Mouse (Mus musculus) gastrocnemius, postnatal 14 days (tissue): Measurements from ENCODE around the gene Defb5. TPM values are rescaled to one million over a fixed set of nuclear protein-coding genes. Genes with fewer than 3 reads are reported as not detected.
"Not testable (repeated sequence)": the region's sequence is repeated elsewhere in the genome, so short reads cannot be mapped to it uniquely, and the experiment has no call there.

Source experiments
- DNase-seq: peaks from one replicate; pipeline ENCODE4 v3.0.0; 2021; ENCODE audit warnings: mixed read lengths
- intact Hi-C: fragments of 180-260 bp; cut with DNase I; formaldehyde crosslinking; loops from one replicate; pipeline ENCODE4 v1.15.1; 2025; ENCODE audit warnings: low total_unique reads
- long read RNA-seq, 2 experiments: library from polyadenylated mRNA; stranded (forward); transcript quantifications; one replicate each; pipeline ENCODE4 v2.0.0; 2021
- total RNA-seq, 2 experiments: library from RNA; stranded (reverse); gene quantifications; 2 replicates each; pipeline ENCODE4 v1.2.3; 2021

Defb5 gene
- not detected for total RNA-seq
- long read RNA-seq, experiment 1, result 0 reads
- long read RNA-seq, experiment 2, result 0 reads

DNA sequence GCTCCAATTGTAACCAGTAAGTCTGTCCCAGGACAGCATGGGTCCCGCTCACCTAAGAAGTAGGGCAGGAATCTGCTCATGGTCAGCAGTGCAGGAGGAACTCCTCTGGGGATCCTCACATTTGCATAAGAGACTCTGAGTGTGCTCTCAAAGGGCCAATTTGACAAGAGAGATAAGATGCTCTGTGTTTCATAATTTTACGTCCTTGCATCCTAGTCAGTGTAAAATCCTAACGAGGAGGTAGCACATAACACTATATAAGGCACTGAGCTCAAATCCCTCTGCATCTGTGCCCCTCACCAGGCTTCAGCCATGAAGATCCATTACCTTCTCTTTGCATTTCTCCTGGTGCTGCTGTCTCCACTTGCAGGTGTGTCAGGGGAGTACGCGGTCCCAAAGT, at the start of gene Defb5:
Gene Defb5 (plus strand): TSS at position 301 of the 400 bp plus-strand sequence.
- DNase-seq, result no peak
- intact Hi-C loops, result no loop called here

DNA sequence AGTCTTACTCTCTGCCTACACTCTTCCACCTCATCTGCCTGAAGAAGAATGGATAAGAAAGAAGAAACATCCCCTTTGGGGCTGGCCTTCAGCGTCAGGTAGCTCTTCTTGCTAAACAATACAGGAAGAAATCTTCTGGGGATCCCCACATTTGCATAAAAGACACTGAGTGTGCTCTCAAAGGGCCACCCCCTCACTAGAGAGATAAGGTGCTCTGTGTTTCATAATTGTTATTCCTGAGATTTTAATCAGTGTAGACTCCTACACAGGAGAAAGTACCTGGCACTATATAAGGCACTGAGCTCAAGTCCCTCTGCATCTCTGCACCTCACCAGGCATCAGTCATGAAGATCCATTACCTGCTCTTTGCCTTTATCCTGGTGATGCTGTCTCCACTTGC, 22.2 kb upstream of the Defb5 start, which contains the start of gene Defb6:
Gene Defb6 (plus strand): TSS at position 318 of the 400 bp plus-strand sequence.
- no peak for DNase-seq
- intact Hi-C loops, result no loop called here

DNA sequence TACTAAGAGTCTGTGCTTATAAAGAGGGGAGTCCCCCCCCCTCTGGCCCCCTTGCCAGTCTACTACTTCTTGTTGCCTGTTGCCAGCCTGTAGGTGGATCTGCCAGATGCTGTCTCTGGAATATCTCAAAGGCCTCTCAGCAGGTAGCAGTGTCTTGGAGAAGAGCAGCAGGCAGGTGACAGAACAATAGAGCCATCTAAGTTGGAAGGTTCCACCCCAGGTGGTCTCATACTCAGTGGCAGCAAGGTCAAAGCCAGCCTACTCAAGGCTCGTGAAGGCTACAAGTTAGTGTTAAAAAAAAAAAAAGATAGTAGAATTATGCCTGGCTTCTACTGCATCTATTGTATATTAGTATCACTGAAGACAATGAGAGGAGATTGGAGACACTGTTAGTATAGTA, 9.3 kb upstream of the Defb5 start:
- DNase-seq, result no peak
- intact Hi-C loops, result no loop called here

DNA sequence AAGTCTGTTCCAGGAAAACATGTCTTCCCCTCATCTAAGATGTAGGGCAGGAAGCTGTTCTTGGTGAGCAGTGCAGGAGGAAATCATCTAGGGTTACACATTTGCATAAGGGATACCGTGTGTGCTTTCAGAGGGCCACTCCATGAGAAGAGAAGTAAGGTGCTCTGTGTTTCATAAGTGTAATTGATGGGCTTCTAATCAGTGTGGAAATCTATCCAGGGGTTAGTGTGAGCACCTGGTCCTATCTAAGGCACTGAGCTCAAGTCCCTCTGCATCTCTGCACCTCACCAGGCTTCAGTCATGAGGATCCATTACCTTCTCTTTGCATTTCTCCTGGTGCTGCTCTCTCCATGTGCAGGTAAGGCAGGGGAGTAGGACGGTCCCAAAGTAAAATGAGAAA, 7.8 kb upstream of the Defb5 start, which contains the start of gene Defb46:
Gene Defb46 (plus strand): TSS at position 301 of the 400 bp plus-strand sequence.
- no peak for DNase-seq
- intact Hi-C loops, result no loop called here

DNA sequence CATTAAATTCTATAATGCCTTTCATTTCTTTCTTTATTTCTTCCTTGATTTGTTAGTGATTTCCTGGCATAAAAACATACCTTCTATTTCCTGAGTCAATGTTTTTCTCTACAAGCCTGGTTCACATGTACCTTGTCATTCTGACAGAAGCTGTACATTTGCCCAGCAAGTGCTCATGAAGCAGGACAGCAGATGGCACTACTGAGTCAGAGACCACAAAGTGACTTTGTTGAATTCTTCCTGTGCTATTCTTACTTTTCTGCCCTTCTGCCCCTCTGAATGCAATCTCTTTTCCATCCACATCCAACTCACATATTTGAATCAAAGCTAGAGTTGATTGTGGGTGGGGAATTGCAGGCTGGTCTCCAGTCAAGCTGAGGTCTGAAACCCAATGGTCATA, 10.8 kb downstream of the Defb5 start:
- intact Hi-C loops, result no loop called here
- DNase-seq, result no peak

DNA sequence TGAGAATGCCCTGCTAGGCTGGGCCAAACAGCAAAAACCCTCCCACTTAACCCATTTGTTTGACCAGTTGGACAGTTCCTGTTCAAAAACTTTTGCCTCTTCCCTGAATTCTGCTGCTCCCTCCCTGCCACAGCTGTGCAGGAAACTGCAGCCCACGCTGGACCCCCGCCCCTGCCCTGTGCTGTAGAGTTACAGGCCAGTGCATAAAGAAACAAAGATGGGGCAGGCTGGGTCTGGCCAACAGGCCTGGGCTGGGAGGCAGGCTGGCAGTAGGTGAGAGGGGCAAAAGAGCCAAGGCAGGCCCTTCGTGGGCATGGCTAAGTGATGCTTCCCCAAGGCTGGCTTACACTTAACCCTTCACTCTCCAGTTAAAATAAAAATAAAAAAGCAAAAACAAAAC, 12.3 kb downstream of the Defb5 start:
- intact Hi-C loops, result no loop called here

DNA sequence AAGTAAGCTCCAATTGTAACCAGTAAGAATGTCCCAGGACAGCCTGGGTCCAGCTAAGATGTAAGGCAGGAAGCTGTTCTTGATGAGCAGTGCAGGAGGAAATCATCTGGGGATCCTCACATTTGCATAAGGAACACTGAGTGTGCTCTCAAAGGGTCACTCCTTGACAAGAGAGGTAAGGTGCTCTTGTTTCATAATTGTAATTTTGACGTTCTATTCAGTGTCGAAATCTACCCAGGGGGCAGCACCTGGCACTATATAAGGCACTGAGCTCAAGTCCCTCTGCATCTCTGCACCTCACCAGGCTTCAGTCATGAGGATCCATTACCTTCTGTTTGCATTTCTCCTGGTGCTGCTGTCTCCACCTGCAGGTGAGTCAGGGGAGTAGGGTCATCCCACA, 45.7 kb downstream of the Defb5 start, which contains the start of gene Defb3:
Gene Defb3 (plus strand): TSS at position 301 of the 400 bp plus-strand sequence.
- intact Hi-C loops, DNase-seq: not testable (repeated sequence)

More for the DNA sequence above, 12.3 kb downstream of the Defb5 start:
- no peak for DNase-seq

DNA sequence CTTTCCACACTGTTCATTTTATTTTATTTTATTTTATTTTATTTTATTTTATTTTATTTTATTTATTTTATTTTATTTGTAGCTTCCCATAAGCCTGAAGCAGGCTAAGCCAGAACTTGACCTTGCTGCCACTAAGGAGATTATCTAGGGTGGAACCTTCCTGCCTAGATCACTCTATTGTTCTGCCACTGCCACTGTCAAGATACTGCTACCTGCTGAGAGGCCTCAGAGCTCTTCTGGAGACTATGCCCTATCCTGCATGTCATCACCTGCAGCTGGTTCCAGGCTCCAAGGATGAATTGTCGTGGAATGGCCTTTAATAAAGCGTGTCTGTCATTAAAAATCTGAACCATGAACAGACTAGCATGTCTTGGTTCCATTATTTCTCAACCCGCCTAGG, 51.0 kb downstream of the Defb5 start:
- DNase-seq, intact Hi-C loops: not testable (repeated sequence)

Other genes with a start within 250 kb of the Defb5 start
- not detected for gene Defb38, start 221.0 kb upstream of the Defb5 start, total RNA-seq
- gene Defb39, start 182.8 kb upstream of the Defb5 start, total RNA-seq, result not detected
- gene Defb12, start 132.7 kb upstream of the Defb5 start, total RNA-seq, result not detected
- not detected for gene Defb34, start 123.8 kb upstream of the Defb5 start, total RNA-seq
- not detected for gene Gm45826, start 106.8 kb upstream of the Defb5 start, total RNA-seq
- not detected for gene Defb14, start 53.2 kb upstream of the Defb5 start, total RNA-seq
- gene Defb4, start 48.9 kb upstream of the Defb5 start, total RNA-seq, result not detected
- gene Defb6, start 22.1 kb upstream of the Defb5 start, total RNA-seq, result not detected
- not detected for gene Defb46, start 7.7 kb upstream of the Defb5 start, total RNA-seq
- not detected for gene Defb3, start 45.8 kb downstream of the Defb5 start, total RNA-seq
- not detected for gene Defb8, start 200.0 kb downstream of the Defb5 start, total RNA-seq
- not detected for gene Defb7, start 247.5 kb downstream of the Defb5 start, total RNA-seq